Mouse (Mus musculus): ENCODE results near the gene Gm44511. TPM values are rescaled to one million over a fixed set of nuclear protein-coding genes. Genes with fewer than 3 reads are reported as not detected.
A peak's percentile ranks its signal among the peaks of the same experiment; 100 is the strongest.

Gene Gm44511
- polyA plus RNA-seq, 1 experiment from 2014 or later = not detected

- DNase-seq (peak; percentile 95), ATAC-seq (ENCODE audit: insufficient read depth) (peak; percentile 1; the same call in 1 of the 2 replicates)
- Histone ChIP-seq H3K4me3 (ENCODE audit: low read depth, low read length) (no peak overlapping the region), H3K36me3 (ENCODE audit: insufficient read depth) (no peaks in the 10 kb centered on the region), H3K27me3 (ENCODE audit: insufficient read depth, low read length) (no peaks in the 10 kb centered on the region), H3K4me2 (no peak overlapping the region; the same call in 1 of the 2 replicates), H3K4me1 (ENCODE audit: insufficient read depth) (0 out of 2 replicates have a peak, but pooled peaks cover under 1% of the 10 kb centered on the region), H3K9ac (no peak overlapping the region), H3K9me3 (ENCODE audit: low read depth, low read length) (no peaks in the 10 kb centered on the region), H3K27ac (ENCODE audit: low read depth) (peak overlapping the region; percentile 24; the same call in 1 of the 2 replicates)
- 37% methylated on average over 7 of the region's 7 CpGs for WGBS
- TF ChIP-seq CTCF (IDR thresholded peaks at IDR 0.05; ENCODE audit: low read depth) = peak; percentile 99
Measured at GRCm38 (mm10) chr6:128845319-128845979, 19.3 kb upstream of the Gm44511 start.

GRCm38 (mm10) chr6:128844586-128845080 lies 18.5 kb upstream of the Gm44511 start:
- Histone ChIP-seq H3K9ac (no peak overlapping the region), H3K4me2 (no peak overlapping the region), H3K4me1 (ENCODE audit: insufficient read depth) (no peaks in the 10 kb centered on the region), H3K27me3 (ENCODE audit: insufficient read depth, low read length) (no peaks in the 10 kb centered on the region), H3K4me3 (ENCODE audit: low read depth, low read length) (no peak overlapping the region), H3K9me3 (ENCODE audit: low read depth, low read length) (no peaks in the 10 kb centered on the region), H3K36me3 (ENCODE audit: insufficient read depth) (no peaks in the 10 kb centered on the region), H3K27ac (ENCODE audit: low read depth) (peak overlapping the region; percentile 99)
- 83% methylated on average over 5 of the region's 5 CpGs for WGBS
- ATAC-seq (ENCODE audit: insufficient read depth) (no peak), DNase-seq (no peak)
- TF ChIP-seq CTCF (IDR thresholded peaks at IDR 0.05; ENCODE audit: low read depth) = no peak

GRCm38 (mm10) chr6:128844131-128844530 lies 18.0 kb upstream of the Gm44511 start:
- ATAC-seq (ENCODE audit: insufficient read depth) (no peak), DNase-seq (peak; percentile 38)
- H3K4me2 ChIP-seq = peak overlapping the region; percentile 78
- no peaks in the 10 kb centered on the region for H3K36me3 ChIP-seq (ENCODE audit: insufficient read depth)
- H3K9ac ChIP-seq = no peak overlapping the region
- no peak for TF ChIP-seq CTCF (IDR thresholded peaks at IDR 0.05; ENCODE audit: low read depth)
- peak overlapping the region; percentile 99 for H3K27ac ChIP-seq (ENCODE audit: low read depth)
- WGBS = 24% methylated on average over 8 of the region's 8 CpGs
- peak overlapping the region; percentile 80 for H3K4me3 ChIP-seq (ENCODE audit: low read depth, low read length)
- no peaks in the 10 kb centered on the region for H3K27me3 ChIP-seq (ENCODE audit: insufficient read depth, low read length)
- H3K9me3 ChIP-seq (ENCODE audit: low read depth, low read length) = no peaks in the 10 kb centered on the region
- no peaks in the 10 kb centered on the region for H3K4me1 ChIP-seq (ENCODE audit: insufficient read depth)

GRCm38 (mm10) chr6:128843479-128843992 lies 17.4 kb upstream of the Gm44511 start:
- Histone ChIP-seq H3K9ac (peak overlapping the region; percentile 85), H3K36me3 (ENCODE audit: insufficient read depth) (no peaks in the 10 kb centered on the region), H3K4me3 (ENCODE audit: low read depth, low read length) (peak overlapping the region; percentile 80), H3K27me3 (ENCODE audit: insufficient read depth, low read length) (no peaks in the 10 kb centered on the region), H3K9me3 (ENCODE audit: low read depth, low read length) (no peaks in the 10 kb centered on the region), H3K4me1 (ENCODE audit: insufficient read depth) (no peaks in the 10 kb centered on the region), H3K27ac (ENCODE audit: low read depth) (peak overlapping the region; percentile 99), H3K4me2 (peak overlapping the region; percentile 78)
- under 1% methylated on average over 22 of the region's 22 CpGs for WGBS
- peak; percentile 0 for TF ChIP-seq CTCF (IDR thresholded peaks at IDR 0.05; ENCODE audit: low read depth)
- ATAC-seq (ENCODE audit: insufficient read depth) = peak; percentile 47
- peak; percentile 92 for DNase-seq

- under 1% methylated on average over 44 of the region's 44 CpGs for WGBS
- no peaks in the 10 kb centered on the region for H3K36me3 ChIP-seq (ENCODE audit: insufficient read depth)
- peak overlapping the region; percentile 78 for H3K4me2 ChIP-seq
Measured at GRCm38 (mm10) chr6:128842945-128843478, 16.9 kb upstream of the Gm44511 start.

GRCm38 (mm10) chr6:128842356-128842944 lies 16.3 kb upstream of the Gm44511 start:
- Histone ChIP-seq H3K4me1 (ENCODE audit: insufficient read depth) (no peaks in the 10 kb centered on the region), H3K4me2 (peak overlapping the region; percentile 78), H3K4me3 (ENCODE audit: low read depth, low read length) (peak overlapping the region; percentile 80), H3K9ac (peak overlapping the region; percentile 75), H3K36me3 (ENCODE audit: insufficient read depth) (no peaks in the 10 kb centered on the region), H3K9me3 (ENCODE audit: low read depth, low read length) (no peaks in the 10 kb centered on the region), H3K27ac (ENCODE audit: low read depth) (peak overlapping the region; percentile 99), H3K27me3 (ENCODE audit: insufficient read depth, low read length) (no peaks in the 10 kb centered on the region)
- TF ChIP-seq CTCF (IDR thresholded peaks at IDR 0.05; ENCODE audit: low read depth) = no peak
- no peak for ATAC-seq (ENCODE audit: insufficient read depth)
- WGBS = under 1% methylated on average over 20 of the region's 20 CpGs
- peak; percentile 61 for DNase-seq

More at GRCm38 (mm10) chr6:128842945-128843478, 16.9 kb upstream of the Gm44511 start:
- DNase-seq = peak; percentile 99
- Histone ChIP-seq H3K9ac (peak overlapping the region; percentile 85), H3K27ac (ENCODE audit: low read depth) (peak overlapping the region; percentile 99), H3K4me3 (ENCODE audit: low read depth, low read length) (peak overlapping the region; percentile 80), H3K4me1 (ENCODE audit: insufficient read depth) (no peaks in the 10 kb centered on the region), H3K9me3 (ENCODE audit: low read depth, low read length) (no peaks in the 10 kb centered on the region), H3K27me3 (ENCODE audit: insufficient read depth, low read length) (no peaks in the 10 kb centered on the region)
- ATAC-seq (ENCODE audit: insufficient read depth) = peak; percentile 67
- no peak; the same call in 1 of the 2 replicates for TF ChIP-seq CTCF (IDR thresholded peaks at IDR 0.05; ENCODE audit: low read depth)
